Mouse (Mus musculus) adrenal gland, postnatal 4 days (tissue): ENCODE results near the gene Tut1. TPM values are rescaled to one million over a fixed set of nuclear protein-coding genes. Genes with fewer than 3 reads are reported as not detected.
"Not testable (repeated sequence)": the region's sequence is repeated elsewhere in the genome, so short reads cannot be mapped to it uniquely, and the experiment has no call there.

Source experiments
- DNase-seq, 2 experiments: peaks; one replicate each; pipeline ENCODE4 v3.0.0; 2021 to 2022; ENCODE audit warnings: low spot score in 2 of 2, mixed read lengths in 2 of 2
- total RNA-seq, 2 experiments: library from RNA; stranded (reverse); gene quantifications; 2 replicates each; pipeline ENCODE4 v1.2.3; 2021

The Tut1 gene
- total RNA-seq, 2 experiments from 2014 or later = 23.2 to 26.9 TPM

GRCm38 (mm10) chr19:8999223-8999622 is 45.6 kb downstream of the Tut1 start:
- DNase-seq = no peak

- not testable (repeated sequence) for DNase-seq
These were observed 53.3 kb downstream of the Tut1 start for GRCm38 (mm10) chr19:9006915-9007314.

Other genes with a start within 250 kb of the Tut1 start
- 100 to 1,000 TPM; 161 to 174 TPM for gene Slc3a2, start 230.5 kb upstream of the Tut1 start, total RNA-seq
- 10 to 100 TPM; 64.2 to 64.3 TPM for gene Wdr74, start 218.0 kb upstream of the Tut1 start, total RNA-seq
- 1 to 10 TPM; 2.3 to 2.5 TPM for gene 1700092M07Rik, start 213.1 kb upstream of the Tut1 start, total RNA-seq
- 100 to 1,000 TPM; 118 to 125 TPM for gene Stx5a, start 212.4 kb upstream of the Tut1 start, total RNA-seq
- 100 to 1,000 TPM; 124 to 145 TPM for gene Nxf1, start 196.8 kb upstream of the Tut1 start, total RNA-seq
- gene Tmem223, start 182.9 kb upstream of the Tut1 start, total RNA-seq = 100 to 1,000 TPM; 102 to 103 TPM
- 10 to 100 TPM; 65.4 to 68.6 TPM for gene Tmem179b, start 179.4 kb upstream of the Tut1 start, total RNA-seq
- gene Taf6l, start 167.4 kb upstream of the Tut1 start, total RNA-seq = 10 to 100 TPM; 18.3 to 18.9 TPM
- 100 to 1,000 TPM; 103 TPM for gene Polr2g, start 155.3 kb upstream of the Tut1 start, total RNA-seq
- gene Zbtb3, start 151.3 kb upstream of the Tut1 start, total RNA-seq = 1 to 10 TPM; 2.0 to 2.4 TPM
- 10 to 100 TPM; 32.1 to 34.3 TPM for gene Ttc9c, start 134.5 kb upstream of the Tut1 start, total RNA-seq
- 10 to 100 TPM; 73.5 to 83.1 TPM for gene Hnrnpul2, start 133.8 kb upstream of the Tut1 start, total RNA-seq
- not detected for gene AC129217.1, start 124.1 kb upstream of the Tut1 start, total RNA-seq
- 100 to 1,000 TPM in 1 of 2 experiments, 10 to 100 TPM in 1; 91.5 to 102 TPM for gene Bscl2, start 116.4 kb upstream of the Tut1 start, total RNA-seq
- gene Gng3, start 114.7 kb upstream of the Tut1 start, total RNA-seq = 10 to 100 TPM; 14.5 to 16.3 TPM
- 1 to 10 TPM; 3.5 to 4.2 TPM for gene Lrrn4cl, start 103.1 kb upstream of the Tut1 start, total RNA-seq
- 100 to 1,000 TPM; 217 to 224 TPM for gene Ubxn1, start 82.4 kb upstream of the Tut1 start, total RNA-seq
- gene Uqcc3, start 72.9 kb upstream of the Tut1 start, total RNA-seq = 10 to 100 TPM; 56.6 to 59.1 TPM
- 10 to 100 TPM; 11.8 to 12.7 TPM for gene Lbhd1, start 70.1 kb upstream of the Tut1 start, total RNA-seq
- not detected for gene Gm49403, start 69.9 kb upstream of the Tut1 start, total RNA-seq
- gene 1810009A15Rik, start 65.0 kb upstream of the Tut1 start, total RNA-seq = 10 to 100 TPM; 36.7 to 37.7 TPM
- gene Gm49416, start 64.9 kb upstream of the Tut1 start, total RNA-seq = 1 to 10 TPM; 2.8 to 3.3 TPM
- gene Ints5, start 60.8 kb upstream of the Tut1 start, total RNA-seq = 10 to 100 TPM; 29.6 to 30.9 TPM
- gene Ganab, start 55.8 kb upstream of the Tut1 start, total RNA-seq = 100 to 1,000 TPM; 183 to 194 TPM
- 10 to 100 TPM; 56.2 to 56.8 TPM for gene B3gat3, start 33.5 kb upstream of the Tut1 start, total RNA-seq
- gene Rom1, start 24.5 kb upstream of the Tut1 start, total RNA-seq = 10 to 100 TPM; 13.3 to 15.3 TPM
- gene Eml3, start 24.3 kb upstream of the Tut1 start, total RNA-seq = 10 to 100 TPM; 65.2 to 72.1 TPM
- gene Mta2, start 12.0 kb upstream of the Tut1 start, total RNA-seq = 100 to 1,000 TPM; 141 to 144 TPM
- 100 to 1,000 TPM; 505 to 508 TPM for gene Eef1g, start 13.2 kb downstream of the Tut1 start, total RNA-seq
- 100 to 1,000 TPM; 125 to 131 TPM for gene Ahnak, start 35.4 kb downstream of the Tut1 start, total RNA-seq
- not detected for gene Scgb1a1, start 134.1 kb downstream of the Tut1 start, total RNA-seq
- 10 to 100 TPM; 23.7 to 25.1 TPM for gene Asrgl1, start 181.8 kb downstream of the Tut1 start, total RNA-seq